Mouse (Mus musculus) midbrain, embryonic 15.5 days (tissue): ENCODE measurements at regions not wholly inside any gene's neighbourhood (a gene's known extent, or its start where the extent isn't known, plus 50 kb on each side); places are given as distances from the start of the nearest gene placed in this dataset.

Experiments used
- ATAC-seq: fragments of 200-750 bp; cut with Nextera tagmentation; replicated peaks from 2 replicates; pipeline ENCODE4 v1.8.0; 2017; ENCODE audit warnings: moderate TSS enrichment
- H3K27ac ChIP-seq: fragments of 300-500 bp; sonication (generic); 2 replicates; pipeline ENCODE4 v1.5.1; 2015; ENCODE audit warnings: mild to moderate bottlenecking, inconsistent platforms
- H3K27me3 ChIP-seq: fragments of 300-500 bp; sonication (generic); replicated peaks from 2 replicates; pipeline ENCODE4 v1.6.1; 2015; ENCODE audit warnings: inconsistent platforms
- H3K36me3 ChIP-seq: fragments of 300-500 bp; sonication (generic); replicated peaks from 2 replicates; pipeline ENCODE4 v1.6.1; 2015; ENCODE audit warnings: inconsistent platforms
- H3K4me1 ChIP-seq: fragments of 300-500 bp; sonication (generic); 2 replicates; pipeline ENCODE4 v1.6.1; 2015; ENCODE audit warnings: inconsistent platforms
- H3K4me2 ChIP-seq: fragments of 300-500 bp; sonication (generic); 2 replicates; pipeline ENCODE4 v1.6.1; 2015; ENCODE audit warnings: inconsistent platforms, mild to moderate bottlenecking, moderate library complexity
- H3K4me3 ChIP-seq: fragments of 300-500 bp; sonication (generic); 2 replicates; pipeline ENCODE4 v1.5.1; 2015; ENCODE audit warnings: mild to moderate bottlenecking, inconsistent platforms
- H3K9ac ChIP-seq: fragments of 300-500 bp; sonication (generic); 2 replicates; pipeline ENCODE4 v1.6.1; 2015; ENCODE audit warnings: mild to moderate bottlenecking, inconsistent platforms
- H3K9me3 ChIP-seq: fragments of 300-500 bp; sonication (generic); 2 replicates; pipeline ENCODE4 v1.6.1; 2016; ENCODE audit warnings: inconsistent platforms
- WGBS: fragments of 180-500 bp; shearing (Covaris S2); methylation state at CpG from one replicate; pipeline ENCODE4 v1.1.7; 2015; ENCODE audit warnings: mixed read lengths; 5-methylcytosine and 5-hydroxymethylcytosine counted together

- Histone ChIP-seq H3K36me3 (no peaks in the 10 kb centered on the region), H3K27ac (no peak overlapping the region), H3K4me3 (no peak overlapping the region), H3K4me1 (no peaks in the 10 kb centered on the region), H3K9me3 (no peaks in the 10 kb centered on the region), H3K4me2 (no peak overlapping the region), H3K9ac (no peak overlapping the region), H3K27me3 (no peaks in the 10 kb centered on the region)
- WGBS: 97% methylated on average over 2 of the region's 2 CpGs
- ATAC-seq: no peak
Measured at GRCm38 (mm10) chr10:16814013-16814412, 909.0 kb upstream of the Cited2 start.

GRCm38 (mm10) chr10:16861534-16861933, 861.5 kb upstream of the Cited2 start:
- no peak overlapping the region for H3K4me3 ChIP-seq
- H3K4me2 ChIP-seq: no peak overlapping the region
- ATAC-seq: no peak
- H3K9me3 ChIP-seq: no peaks in the 10 kb centered on the region
- H3K4me1 ChIP-seq: no peaks in the 10 kb centered on the region
- no peak overlapping the region for H3K27ac ChIP-seq
- 87% methylated on average over 1 of the region's 1 CpGs for WGBS
- no peaks in the 10 kb centered on the region for H3K36me3 ChIP-seq
- H3K9ac ChIP-seq: no peak overlapping the region
- no peaks in the 10 kb centered on the region for H3K27me3 ChIP-seq

GRCm38 (mm10) chr10:16866914-16867313, 856.1 kb upstream of the Cited2 start:
- Histone ChIP-seq H3K9ac (no peak overlapping the region), H3K36me3 (no peaks in the 10 kb centered on the region), H3K9me3 (no peaks in the 10 kb centered on the region), H3K4me1 (no peaks in the 10 kb centered on the region), H3K4me3 (no peak overlapping the region), H3K4me2 (no peak overlapping the region), H3K27me3 (no peaks in the 10 kb centered on the region), H3K27ac (no peak overlapping the region)
- WGBS: 76% methylated on average over 2 of the region's 2 CpGs
- ATAC-seq: no peak

- H3K36me3 ChIP-seq: no peaks in the 10 kb centered on the region
- WGBS: 73% methylated on average over 3 of the region's 3 CpGs
- no peak for ATAC-seq
Measured at GRCm38 (mm10) chr10:16874131-16874530, 848.9 kb upstream of the Cited2 start.

GRCm38 (mm10) chr10:16878197-16878596, 844.8 kb upstream of the Cited2 start:
- H3K4me1 ChIP-seq: no peaks in the 10 kb centered on the region
- H3K9ac ChIP-seq: no peak overlapping the region
- H3K4me2 ChIP-seq: no peak overlapping the region
- no peak overlapping the region for H3K27ac ChIP-seq
- H3K36me3 ChIP-seq: no peaks in the 10 kb centered on the region
- no peaks in the 10 kb centered on the region for H3K9me3 ChIP-seq
- no peak overlapping the region for H3K4me3 ChIP-seq
- no peaks in the 10 kb centered on the region for H3K27me3 ChIP-seq
- no peak for ATAC-seq

More at GRCm38 (mm10) chr10:16874131-16874530, 848.9 kb upstream of the Cited2 start:
- H3K27ac ChIP-seq: no peak overlapping the region
- no peak overlapping the region for H3K4me2 ChIP-seq
- H3K4me3 ChIP-seq: no peak overlapping the region
- no peaks in the 10 kb centered on the region for H3K27me3 ChIP-seq
- no peaks in the 10 kb centered on the region for H3K9me3 ChIP-seq
- no peaks in the 10 kb centered on the region for H3K4me1 ChIP-seq
- no peak overlapping the region for H3K9ac ChIP-seq

- H3K4me3 ChIP-seq: no peak overlapping the region
- no peaks in the 10 kb centered on the region for H3K9me3 ChIP-seq
- no peak overlapping the region for H3K9ac ChIP-seq
- H3K27me3 ChIP-seq: no peaks in the 10 kb centered on the region
- no peak for ATAC-seq
- H3K4me1 ChIP-seq: no peaks in the 10 kb centered on the region
- no peak overlapping the region for H3K27ac ChIP-seq
- H3K4me2 ChIP-seq: no peak overlapping the region
- no peaks in the 10 kb centered on the region for H3K36me3 ChIP-seq
Measured at GRCm38 (mm10) chr10:16893316-16893715, 829.7 kb upstream of the Cited2 start.

- Histone ChIP-seq H3K4me3 (no peak overlapping the region), H3K4me1 (no peaks in the 10 kb centered on the region), H3K9me3 (no peaks in the 10 kb centered on the region), H3K36me3 (no peaks in the 10 kb centered on the region), H3K4me2 (no peak overlapping the region), H3K27me3 (no peaks in the 10 kb centered on the region), H3K9ac (no peak overlapping the region), H3K27ac (no peak overlapping the region)
- ATAC-seq: no peak
Measured at GRCm38 (mm10) chr10:16895332-16895731, 827.7 kb upstream of the Cited2 start.

GRCm38 (mm10) chr10:16922888-16923287, 800.1 kb upstream of the Cited2 start:
- Histone ChIP-seq H3K4me1 (no peaks in the 10 kb centered on the region), H3K4me2 (no peak overlapping the region), H3K27ac (no peak overlapping the region), H3K36me3 (no peaks in the 10 kb centered on the region), H3K9ac (no peak overlapping the region), H3K27me3 (no peaks in the 10 kb centered on the region), H3K4me3 (no peak overlapping the region), H3K9me3 (no peaks in the 10 kb centered on the region)
- no peak for ATAC-seq
- WGBS: 83% methylated on average over 2 of the region's 2 CpGs

- no peaks in the 10 kb centered on the region for H3K9me3 ChIP-seq
- H3K4me2 ChIP-seq: no peak overlapping the region
- no peaks in the 10 kb centered on the region for H3K4me1 ChIP-seq
- ATAC-seq: no peak
- no peak overlapping the region for H3K27ac ChIP-seq
- H3K27me3 ChIP-seq: no peaks in the 10 kb centered on the region
- no peak overlapping the region for H3K9ac ChIP-seq
- no peaks in the 10 kb centered on the region for H3K36me3 ChIP-seq
- 90% methylated on average over 6 of the region's 6 CpGs for WGBS
- H3K4me3 ChIP-seq: no peak overlapping the region
Measured at GRCm38 (mm10) chr10:16923851-16924250, 799.2 kb upstream of the Cited2 start.

- Histone ChIP-seq H3K27ac (no peak overlapping the region), H3K27me3 (no peaks in the 10 kb centered on the region), H3K9ac (no peak overlapping the region), H3K9me3 (no peaks in the 10 kb centered on the region), H3K4me1 (no peaks in the 10 kb centered on the region), H3K4me3 (no peak overlapping the region), H3K36me3 (no peaks in the 10 kb centered on the region), H3K4me2 (no peak overlapping the region)
- no peak for ATAC-seq
- 90% methylated on average over 4 of the region's 4 CpGs for WGBS
Measured at GRCm38 (mm10) chr10:16937705-16938104, 785.3 kb upstream of the Cited2 start.

- Histone ChIP-seq H3K4me3 (no peak overlapping the region), H3K36me3 (no peaks in the 10 kb centered on the region), H3K9me3 (no peaks in the 10 kb centered on the region), H3K27me3 (no peaks in the 10 kb centered on the region), H3K9ac (no peak overlapping the region), H3K27ac (no peak overlapping the region), H3K4me1 (no peaks in the 10 kb centered on the region; the same call in 1 of the 2 replicates), H3K4me2 (no peak overlapping the region)
- 74% methylated on average over 1 of the region's 1 CpGs for WGBS
- ATAC-seq: no peak
Measured at GRCm38 (mm10) chr10:16951636-16952035, 771.4 kb upstream of the Cited2 start.

- Histone ChIP-seq H3K4me1 (no peaks in the 10 kb centered on the region), H3K9ac (no peak overlapping the region), H3K9me3 (no peaks in the 10 kb centered on the region), H3K4me3 (no peak overlapping the region), H3K4me2 (no peak overlapping the region), H3K36me3 (no peaks in the 10 kb centered on the region), H3K27ac (no peak overlapping the region), H3K27me3 (no peaks in the 10 kb centered on the region)
- WGBS: 94% methylated on average over 3 of the region's 3 CpGs
- no peak for ATAC-seq
Measured at GRCm38 (mm10) chr10:16960971-16961370, 762.0 kb upstream of the Cited2 start.

- no peak overlapping the region for H3K4me3 ChIP-seq
- H3K27ac ChIP-seq: no peak overlapping the region
- ATAC-seq: no peak
- H3K27me3 ChIP-seq: no peaks in the 10 kb centered on the region
- WGBS: 89% methylated on average over 2 of the region's 2 CpGs
- no peaks in the 10 kb centered on the region for H3K36me3 ChIP-seq
- no peaks in the 10 kb centered on the region for H3K4me1 ChIP-seq
- H3K9ac ChIP-seq: no peak overlapping the region
- no peaks in the 10 kb centered on the region for H3K9me3 ChIP-seq
- H3K4me2 ChIP-seq: no peak overlapping the region
Measured at GRCm38 (mm10) chr10:16962463-16962862, 760.6 kb upstream of the Cited2 start.

- Histone ChIP-seq H3K9ac (no peak overlapping the region), H3K36me3 (no peaks in the 10 kb centered on the region)
- ATAC-seq: no peak
Measured at GRCm38 (mm10) chr10:16978770-16979169, 744.2 kb upstream of the Cited2 start.

More at GRCm38 (mm10) chr10:16978770-16979169, 744.2 kb upstream of the Cited2 start:
- Histone ChIP-seq H3K4me3 (no peak overlapping the region), H3K27me3 (no peaks in the 10 kb centered on the region), H3K27ac (no peak overlapping the region), H3K9me3 (no peaks in the 10 kb centered on the region), H3K4me1 (no peaks in the 10 kb centered on the region), H3K4me2 (no peak overlapping the region)
- WGBS: 90% methylated on average over 5 of the region's 5 CpGs
